Mouse (Mus musculus) yolk sac, embryonic 10.5 days (tissue): ENCODE measurements around the gene Baiap2l2.

Experiments
- DNase-seq: peaks from one replicate; pipeline ENCODE4 v3.0.0-alpha.2; 2017; ENCODE audit warnings: low spot score

Baiap2l2 gene

DNA sequence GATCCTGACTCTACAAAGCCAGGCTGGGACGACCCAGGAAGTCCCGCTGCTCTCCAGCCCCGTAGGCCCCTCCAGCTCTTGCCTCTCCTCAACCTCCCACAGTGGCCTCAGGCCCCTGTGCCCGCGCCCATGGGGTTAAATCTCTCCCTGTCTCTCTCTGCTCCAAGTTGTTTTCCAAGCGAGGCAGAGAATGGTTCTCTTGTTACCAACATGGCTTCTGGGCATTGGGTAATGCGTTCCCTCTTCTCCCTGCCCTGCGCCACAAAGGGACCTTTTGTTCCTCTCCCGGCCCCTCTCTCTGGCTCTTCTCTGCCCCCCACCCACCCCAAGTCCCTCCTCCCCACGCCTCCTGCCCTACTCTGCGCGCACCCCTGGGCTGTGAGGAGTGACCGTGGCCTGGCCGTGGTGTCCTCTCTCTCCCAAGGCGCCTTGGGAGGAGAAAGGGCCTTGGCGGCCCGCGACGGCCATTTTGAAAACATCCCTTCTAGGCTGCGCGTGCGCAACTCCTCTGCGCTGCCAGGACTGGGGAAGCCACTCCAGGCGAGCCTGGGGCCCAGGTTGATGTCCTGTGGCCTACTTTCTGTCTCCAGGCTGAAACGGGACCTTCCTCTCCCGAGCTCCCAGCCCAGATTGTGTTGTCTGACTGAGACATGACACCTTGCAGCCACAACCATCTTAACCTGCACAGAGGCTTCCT is 72.4 kb downstream of the Baiap2l2 start:
- no peak for DNase-seq

- DNase-seq = no peak
Measured at GRCm38 (mm10) chr15:79210357-79210756, 75.0 kb downstream of the Baiap2l2 start.

DNA sequence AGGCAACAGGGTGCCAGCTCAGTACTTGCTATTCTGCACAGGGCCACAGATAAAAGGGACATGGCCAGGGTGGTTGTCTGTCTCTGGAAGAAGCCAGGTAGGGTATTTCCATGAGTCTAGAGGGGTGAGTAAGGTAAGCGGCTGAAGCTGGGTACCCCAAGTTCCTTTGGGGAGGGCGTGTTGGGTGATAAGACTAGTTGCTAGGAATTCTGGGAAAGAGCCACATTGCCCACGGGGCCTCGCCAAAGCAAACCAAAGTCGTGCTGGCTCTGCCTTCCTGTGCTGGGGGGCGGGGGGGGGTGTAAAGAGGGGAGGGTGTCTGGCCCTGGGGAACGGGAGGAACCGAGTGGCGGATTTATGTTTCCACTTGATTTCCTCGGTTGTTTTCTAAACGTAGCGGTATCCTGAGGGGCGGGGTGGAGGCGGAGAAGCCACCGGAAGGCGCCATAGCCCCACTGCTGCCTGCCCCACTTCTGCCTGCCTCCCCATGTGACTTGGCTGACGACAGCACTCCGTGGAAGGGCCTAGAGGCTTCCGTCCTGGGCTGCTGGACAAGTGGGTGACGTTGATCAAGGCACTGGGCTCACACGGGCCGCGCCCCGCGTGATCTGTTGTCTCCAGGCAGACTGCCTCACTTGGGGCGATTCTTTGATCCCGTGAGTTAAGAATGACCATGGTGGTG is 76.4 kb downstream of the Baiap2l2 start:
- DNase-seq = no peak

- no peak for DNase-seq
Measured at GRCm38 (mm10) chr15:79208211-79208610, 77.1 kb downstream of the Baiap2l2 start.
